9 mouse cellular contexts compared by ENCODE assay signal in genomic region chr10:127412776-127413175, GRCm38 (mm10).
"Had no signal": no experiment of that assay in that cellular context is flagged by ENCODE, and none has a peak within 500 bp of the region (broad histone marks: within the 10 kb centered on the region; RNA-seq: fewer than 3 reads in every experiment).

No protein-coding gene starts in this region.

- DNase-seq: left cerebral cortex, postnatal 4 days; liver, embryonic 13.5 days; lung, adult 2 months; right cerebral cortex, adult 18-20 months; right cerebral cortex, postnatal 14 days; right cerebral cortex, postnatal 4 days; thymus, adult 2 months; thymus, postnatal 14 days; thymus, postnatal 4 days had no signal
